Mouse (Mus musculus): ENCODE data around the gene Sypl.

Sypl gene

GRCm38 (mm10) chr12:33008305-33009110 is 54.8 kb downstream of the Sypl start:
- peak; percentile 31 for DNase-seq

GRCm38 (mm10) chr12:33009206-33009966 is 55.7 kb downstream of the Sypl start:
- no peak for DNase-seq

- DNase-seq = no peak
Measured at GRCm38 (mm10) chr12:33010026-33010425, 56.3 kb downstream of the Sypl start.

- DNase-seq = no peak
Measured at GRCm38 (mm10) chr12:33014050-33014796, 60.5 kb downstream of the Sypl start.

- no peak for DNase-seq
Measured at GRCm38 (mm10) chr12:33015103-33015502, 61.4 kb downstream of the Sypl start.

GRCm38 (mm10) chr12:33016824-33017705 is 63.4 kb downstream of the Sypl start:
- no peak for DNase-seq

GRCm38 (mm10) chr12:33018601-33019000 is 64.9 kb downstream of the Sypl start:
- no peak for DNase-seq

- DNase-seq = no peak
Measured at GRCm38 (mm10) chr12:33020011-33020410, 66.3 kb downstream of the Sypl start.

- DNase-seq = no peak
Measured at GRCm38 (mm10) chr12:33021140-33021539, 67.4 kb downstream of the Sypl start.

- no peak for DNase-seq
Measured at GRCm38 (mm10) chr12:33021751-33022150, 68.1 kb downstream of the Sypl start.

GRCm38 (mm10) chr12:33024524-33024923 is 70.8 kb downstream of the Sypl start:
- DNase-seq = no peak

GRCm38 (mm10) chr12:33027093-33027492 is 73.4 kb downstream of the Sypl start:
- peak; percentile 76 for DNase-seq

- no peak for DNase-seq
Measured at GRCm38 (mm10) chr12:33028109-33028691, 74.5 kb downstream of the Sypl start.

- DNase-seq = no peak
Measured at GRCm38 (mm10) chr12:33028708-33029107, 75.0 kb downstream of the Sypl start.

Measured in cerebellum, adult 9-11 months (tissue).